Mouse (Mus musculus) left cerebral cortex, postnatal 36 days (tissue): ENCODE measurements around the gene Tnmd. TPM values are rescaled to one million over a fixed set of nuclear protein-coding genes. Genes with fewer than 3 reads are reported as not detected.

Experiments used
- DNase-seq, 2 experiments: peaks; one replicate each; pipeline ENCODE4 v3.0.0; 2021 to 2022; ENCODE audit warnings: low spot score in 2 of 2, mixed read lengths in 1 of 2
- intact Hi-C: fragments of 180-260 bp; cut with DNase I; formaldehyde crosslinking; loops from one replicate; pipeline ENCODE4 v1.15.1; 2025
- total RNA-seq, 2 experiments: library from RNA; stranded (reverse); gene quantifications; 2 replicates each; pipeline ENCODE4 v1.2.3; 2021

Tnmd gene
- under 1 TPM; 0.29 to 0.47 TPM for total RNA-seq

GRCm38 (mm10) chrX:133850680-133851079, at the start of gene Tnmd:
Tnmd (plus strand) TSS chrX:133850980.
- intact Hi-C loops, result no loop called here
- no peak for DNase-seq

- DNase-seq, result no peak
- intact Hi-C loops, result no loop called here
Observed at GRCm38 (mm10) chrX:133853637-133854036, 2.9 kb downstream of the Tnmd start.

- DNase-seq, result no peak
- intact Hi-C loops, result no loop called here
Observed at GRCm38 (mm10) chrX:133869743-133870142, 19.0 kb downstream of the Tnmd start.

GRCm38 (mm10) chrX:133887308-133887707, 36.5 kb downstream of the Tnmd start:
- no peak for DNase-seq
- intact Hi-C loops, result no loop called here

GRCm38 (mm10) chrX:133888111-133888510, 37.3 kb downstream of the Tnmd start:
- intact Hi-C loops, result no loop called here
- DNase-seq, result peak; percentile 4 to 5

- DNase-seq, result peak; percentile 75 to 77
- intact Hi-C loops, result loop anchor here (10.0 kb wide), 1 partner anchor 113 kb away; no protein-coding TSS in a partner anchor
Observed at GRCm38 (mm10) chrX:133898014-133898542, 47.3 kb downstream of the Tnmd start, which contains the start of gene Tspan6. Tspan6 (minus strand) TSS chrX:133898429.

- intact Hi-C loops, result no loop called here
- no peak for DNase-seq
Observed at GRCm38 (mm10) chrX:133908261-133908660, 57.5 kb downstream of the Tnmd start, which contains the start of gene Srpx2. Srpx2 (plus strand) TSS chrX:133908426.

- intact Hi-C loops, result no loop called here
- DNase-seq, result no peak
Observed at GRCm38 (mm10) chrX:133911397-133912103, 60.8 kb downstream of the Tnmd start.

GRCm38 (mm10) chrX:133913006-133913405, 62.2 kb downstream of the Tnmd start:
- DNase-seq, result no peak
- intact Hi-C loops, result no loop called here

- DNase-seq, result no peak
- intact Hi-C loops, result no loop called here
Observed at GRCm38 (mm10) chrX:133914219-133914618, 63.4 kb downstream of the Tnmd start.

Other genes with a start within 250 kb of the Tnmd start
- 10 to 100 TPM; 31.1 to 38.2 TPM for gene Pcdh19, start 162.0 kb upstream of the Tnmd start, total RNA-seq
- 10 to 100 TPM; 15.0 to 16.0 TPM for gene Tspan6, start 47.4 kb downstream of the Tnmd start, total RNA-seq
- 1 to 10 TPM in 1 of 2 experiments, under 1 TPM in 1; 0.97 to 1.0 TPM for gene Srpx2, start 57.4 kb downstream of the Tnmd start, total RNA-seq
- gene Sytl4, start 130.8 kb downstream of the Tnmd start, total RNA-seq, result under 1 TPM; 0.27 to 0.54 TPM
- gene Cstf2, start 208.2 kb downstream of the Tnmd start, total RNA-seq, result 100 to 1,000 TPM; 110 to 135 TPM